Mouse (Mus musculus) thymus, postnatal 4 days (tissue): ENCODE results near the gene Tex14.
A peak's percentile ranks its signal among the peaks of the same experiment; 100 is the strongest.

ENCODE experiments used
- DNase-seq: peaks from one replicate; pipeline ENCODE4 v3.0.0; 2021

Tex14 gene

DNA sequence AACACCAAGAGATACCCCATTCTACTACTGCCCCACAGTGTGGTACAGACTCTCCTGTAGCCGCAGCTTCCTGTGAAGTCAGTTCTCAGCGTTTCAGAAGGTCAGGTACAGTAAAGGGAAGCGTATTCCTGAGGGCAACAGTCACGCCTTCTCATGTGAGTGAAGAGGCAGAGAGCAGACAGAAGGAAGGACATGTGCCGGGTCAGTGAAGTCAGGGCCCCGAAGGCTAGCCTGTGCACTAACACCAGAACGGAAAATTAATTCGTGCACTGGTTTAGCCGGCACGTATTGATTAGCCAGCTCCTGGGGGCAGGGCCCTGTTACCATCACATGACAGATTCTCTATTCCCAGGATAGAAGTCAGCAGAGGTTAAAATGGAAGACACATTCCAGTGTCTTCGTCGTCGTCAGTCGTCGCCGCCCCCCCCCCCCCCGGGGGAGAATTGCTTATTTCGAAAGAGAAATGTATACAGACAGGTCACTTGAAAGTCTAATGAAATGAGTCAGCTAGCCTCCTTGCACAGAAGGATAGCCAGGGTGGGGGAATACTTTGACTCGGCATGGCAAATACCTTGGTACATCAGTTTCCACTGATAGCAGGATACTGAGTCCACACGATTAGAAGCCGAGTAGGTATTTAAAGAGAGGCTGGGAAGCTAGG, 169.8 kb downstream of the Tex14 start:
- DNase-seq = no peak

DNA sequence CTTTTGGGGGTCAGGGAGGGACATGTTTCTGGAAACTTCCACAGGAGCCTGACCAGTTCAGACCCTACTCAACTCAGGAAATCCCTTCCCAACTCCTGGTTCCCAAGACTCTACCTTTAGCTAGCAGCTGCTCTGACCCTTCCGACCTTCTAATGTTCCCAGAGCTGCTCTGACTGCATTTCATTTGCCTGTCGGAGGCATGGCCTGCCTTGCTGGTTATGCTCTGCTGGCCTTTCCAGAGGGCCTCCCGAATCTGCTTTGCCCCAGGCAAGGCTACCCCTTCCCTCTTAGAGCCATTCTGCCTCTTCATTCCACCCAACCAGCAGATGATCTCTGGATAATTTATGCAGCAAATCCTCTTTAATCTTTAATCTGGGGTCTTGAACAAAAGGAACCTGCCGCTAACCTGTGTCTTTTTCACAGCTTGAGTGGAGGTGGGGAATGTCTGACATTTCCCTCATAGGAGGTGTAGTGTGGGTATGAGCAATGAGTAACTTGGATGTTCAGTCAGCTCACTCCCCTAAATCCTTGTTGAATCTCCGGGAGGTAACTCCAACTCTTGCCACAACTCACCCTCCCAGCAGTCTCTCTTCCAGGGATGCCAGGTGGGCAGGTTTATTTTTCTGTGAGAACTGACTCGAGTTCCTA, 172.9 kb downstream of the Tex14 start:
- no peak for DNase-seq

DNA sequence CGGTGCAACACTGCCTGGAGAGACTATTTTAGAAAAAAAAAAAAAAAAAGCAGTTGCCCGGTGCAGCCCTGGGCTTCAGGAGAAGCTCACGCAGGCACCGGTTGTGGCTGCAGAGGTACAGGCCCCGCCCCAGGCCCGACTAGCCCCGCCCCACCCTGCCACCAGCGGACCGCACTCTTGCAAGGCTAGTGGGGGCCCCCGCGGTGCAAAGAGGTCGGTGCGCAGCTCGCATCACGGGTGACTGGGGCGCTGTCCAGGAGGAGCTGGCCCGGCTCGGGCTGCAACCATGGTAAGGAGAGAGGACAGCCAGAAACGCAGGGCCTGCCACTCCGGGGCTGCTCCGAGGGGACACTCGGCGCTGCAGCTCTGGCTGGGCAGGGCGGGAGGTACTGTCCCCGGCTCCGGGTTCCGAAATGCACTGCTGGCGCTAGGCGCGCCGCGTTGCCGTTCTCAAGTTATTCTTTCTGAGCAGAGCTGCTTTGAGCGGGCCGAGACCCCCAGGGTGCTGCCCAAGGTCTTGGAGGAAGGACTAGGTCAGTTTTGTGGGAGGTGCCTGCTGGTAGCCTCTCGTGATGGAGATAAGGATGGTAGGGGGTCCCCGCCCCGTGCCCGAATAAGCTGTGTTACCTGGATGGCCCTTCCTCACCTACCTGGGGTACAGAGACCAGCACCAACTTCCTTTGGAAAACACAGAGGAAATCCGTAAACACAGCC, 173.5 kb downstream of the Tex14 start:
- peak; percentile 80 for DNase-seq

DNA sequence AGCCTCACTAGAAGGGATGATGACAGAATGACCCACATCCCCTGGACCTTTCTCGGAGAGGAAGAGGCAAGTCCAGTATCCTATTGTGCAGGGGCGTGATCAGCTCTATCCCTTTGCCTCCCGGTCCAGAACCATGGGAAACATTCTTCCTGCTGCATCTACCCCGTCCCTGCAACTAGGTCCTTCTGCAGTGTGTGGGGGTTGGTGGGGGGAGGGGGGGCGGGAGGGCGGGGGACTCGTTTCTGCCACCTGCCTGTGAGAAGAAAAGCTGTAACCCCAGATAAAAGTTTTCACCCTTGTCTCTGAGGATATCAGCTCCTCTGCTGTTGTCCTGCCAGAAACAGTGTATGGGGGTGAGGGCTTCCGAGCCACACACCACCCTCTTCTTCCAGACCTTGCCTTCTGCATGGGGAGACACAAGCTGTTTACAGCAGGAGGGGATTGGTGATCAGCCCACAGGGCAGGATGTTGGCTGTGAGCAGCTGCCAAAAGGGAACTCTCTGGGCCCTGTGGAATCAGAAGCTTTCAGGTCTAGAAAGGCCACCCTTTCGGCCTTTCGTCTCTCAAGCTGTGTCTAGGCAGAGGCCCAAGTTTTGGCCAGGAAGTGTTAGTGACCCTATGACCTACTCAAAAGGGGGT, 174.2 kb downstream of the Tex14 start:
- peak; percentile 30 for DNase-seq

DNA sequence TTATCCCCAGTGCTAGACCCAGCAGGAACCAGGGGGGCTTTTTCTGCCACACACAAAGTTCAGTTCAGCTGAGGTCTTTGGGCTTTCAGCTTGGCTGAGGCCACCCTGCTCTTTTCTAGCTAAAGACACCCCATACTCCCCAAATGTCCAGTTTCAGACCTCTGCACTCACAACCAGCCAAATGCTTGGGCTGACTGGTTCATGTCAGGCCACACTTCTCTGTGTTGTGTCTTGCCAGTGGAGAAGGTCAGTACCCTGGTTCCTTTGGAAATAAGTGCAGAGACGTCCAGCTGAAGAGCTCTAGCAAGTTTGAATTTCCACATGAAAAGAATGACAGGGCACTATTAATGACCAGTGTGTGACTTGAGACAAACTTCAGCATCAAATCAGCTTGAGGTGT, 174.8 kb downstream of the Tex14 start:
- no peak for DNase-seq

DNA sequence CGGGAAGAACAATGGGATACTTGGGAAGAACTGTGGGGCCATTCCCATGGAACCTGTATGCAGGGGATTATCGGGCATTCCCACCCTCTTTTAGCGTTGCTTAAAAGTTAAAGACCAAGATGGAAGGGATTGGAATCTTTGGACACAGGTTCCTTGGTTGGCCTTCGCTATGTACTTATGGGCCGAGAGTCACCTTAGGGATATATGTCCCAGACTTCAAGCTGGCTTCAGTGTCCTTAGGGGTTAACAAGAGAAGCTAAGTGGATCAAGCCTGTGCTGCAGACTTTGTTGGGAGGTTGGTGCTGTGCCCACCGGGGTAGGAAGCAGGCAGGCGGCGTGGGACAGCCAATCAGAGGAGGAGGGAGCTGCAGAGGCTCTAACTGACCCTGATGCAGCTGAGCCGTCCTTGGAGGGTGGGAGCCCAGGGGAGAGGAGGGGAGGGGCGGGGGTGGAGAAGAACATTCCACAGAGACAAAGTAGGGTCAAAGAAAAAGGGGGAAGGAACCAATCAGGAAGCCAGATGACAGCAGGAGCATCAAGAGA, 175.7 kb downstream of the Tex14 start:
- DNase-seq = no peak

DNA sequence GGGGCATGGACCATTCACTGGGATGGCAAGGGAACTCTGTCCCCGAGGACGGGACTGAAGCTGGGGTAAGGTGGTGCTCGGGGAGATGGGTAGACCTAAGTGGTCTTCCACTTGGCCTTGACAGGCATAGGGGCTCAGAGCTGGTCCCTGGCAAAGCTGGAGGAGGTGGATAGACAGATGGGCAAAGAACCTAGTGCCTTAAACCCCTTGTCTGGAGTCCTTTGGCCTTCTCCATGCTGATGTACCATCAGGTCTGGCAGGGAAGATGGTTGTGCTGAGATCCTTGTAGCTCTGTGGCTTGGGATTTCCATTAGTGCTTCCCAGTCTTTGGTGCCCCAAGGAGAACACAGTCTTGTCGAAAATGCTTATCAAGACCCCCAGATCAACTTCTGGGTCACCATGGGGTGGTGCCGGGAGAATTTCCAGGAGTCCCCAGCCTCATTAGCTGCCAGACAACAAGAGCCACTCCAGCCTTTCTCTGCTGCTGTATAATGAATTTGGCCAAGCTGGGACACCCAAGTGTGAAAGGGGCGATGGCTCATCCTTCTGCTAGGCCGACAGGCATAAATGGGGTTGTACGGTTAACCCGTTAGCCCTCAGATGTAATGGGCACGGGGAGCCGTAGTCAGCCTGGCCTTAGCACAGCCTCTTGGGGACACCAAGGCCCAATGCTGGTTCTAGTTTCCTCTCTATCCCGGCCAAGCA, 176.4 kb downstream of the Tex14 start:
- no peak for DNase-seq

DNA sequence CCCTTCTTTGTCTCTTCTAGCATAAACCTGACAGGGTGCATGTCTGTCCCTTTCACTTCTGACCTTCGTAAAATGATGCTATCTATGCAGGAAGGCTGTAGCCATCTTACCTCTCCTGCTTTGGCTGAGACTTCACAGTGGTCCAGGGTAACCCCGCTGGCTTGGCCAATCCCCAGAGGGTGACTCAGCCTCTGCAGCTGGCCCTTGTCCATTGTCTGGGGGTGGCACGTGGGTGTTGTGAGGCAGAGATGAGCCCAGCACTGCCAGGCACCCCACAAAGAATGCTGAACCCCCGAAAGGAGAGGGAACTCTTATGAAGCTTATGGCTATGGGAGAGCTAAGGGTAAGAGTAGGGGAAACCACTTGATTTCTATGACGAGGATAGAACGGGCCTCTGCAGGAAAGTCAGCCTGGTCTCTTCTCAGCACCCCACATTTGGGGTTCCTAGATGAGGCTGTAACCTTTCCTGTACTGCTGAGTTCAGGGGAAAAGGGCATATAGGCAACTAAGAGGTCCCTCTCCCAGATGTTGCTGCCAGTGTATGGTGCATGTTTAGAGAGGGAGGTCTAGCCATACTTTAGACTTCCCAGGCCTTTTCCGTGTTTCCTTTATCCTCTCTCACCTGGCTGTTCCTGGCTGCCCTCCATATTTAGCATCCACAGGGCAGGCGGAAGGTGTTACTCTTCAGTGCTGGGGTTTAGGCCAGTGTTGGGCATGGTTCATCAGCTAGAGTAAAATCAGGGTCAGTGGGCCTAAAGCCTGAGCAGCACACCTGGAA, 177.3 kb downstream of the Tex14 start:
- DNase-seq = no peak

DNA sequence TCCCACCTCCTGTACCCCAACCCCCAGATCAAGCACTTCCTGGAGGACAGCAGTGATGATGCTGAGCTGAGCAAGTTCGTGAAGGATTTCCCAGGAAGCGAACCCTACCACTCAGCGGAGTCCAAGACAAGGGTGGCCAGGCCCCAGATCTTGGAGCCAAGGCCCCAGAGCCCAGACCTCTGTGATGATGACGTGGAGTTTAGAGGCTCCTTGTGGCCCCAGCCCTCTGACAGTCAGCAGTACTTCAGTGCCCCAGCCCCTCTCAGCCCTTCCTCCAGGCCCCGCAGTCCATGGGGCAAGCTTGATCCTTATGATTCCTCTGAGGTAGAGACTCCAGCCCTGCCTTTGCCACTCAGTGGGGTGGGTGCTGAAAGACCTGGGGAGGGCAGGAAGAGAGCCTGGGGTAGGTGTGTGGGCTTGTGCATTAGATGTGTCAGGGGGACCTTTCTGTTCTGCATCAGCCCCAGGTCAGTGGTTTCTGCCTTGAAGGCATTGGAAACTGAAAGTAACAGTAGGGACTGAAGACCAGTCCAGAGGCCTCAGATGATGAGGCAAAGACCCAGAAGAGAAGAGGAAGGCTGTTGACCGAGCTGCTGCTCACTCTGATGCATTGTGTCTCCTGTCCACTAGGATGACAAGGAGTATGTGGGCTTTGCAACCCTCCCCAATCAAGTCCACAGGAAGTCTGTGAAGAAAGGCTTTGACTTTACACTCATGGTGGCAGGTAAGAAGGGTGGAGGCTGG, 178.6 kb downstream of the Tex14 start:
- DNase-seq = no peak

DNA sequence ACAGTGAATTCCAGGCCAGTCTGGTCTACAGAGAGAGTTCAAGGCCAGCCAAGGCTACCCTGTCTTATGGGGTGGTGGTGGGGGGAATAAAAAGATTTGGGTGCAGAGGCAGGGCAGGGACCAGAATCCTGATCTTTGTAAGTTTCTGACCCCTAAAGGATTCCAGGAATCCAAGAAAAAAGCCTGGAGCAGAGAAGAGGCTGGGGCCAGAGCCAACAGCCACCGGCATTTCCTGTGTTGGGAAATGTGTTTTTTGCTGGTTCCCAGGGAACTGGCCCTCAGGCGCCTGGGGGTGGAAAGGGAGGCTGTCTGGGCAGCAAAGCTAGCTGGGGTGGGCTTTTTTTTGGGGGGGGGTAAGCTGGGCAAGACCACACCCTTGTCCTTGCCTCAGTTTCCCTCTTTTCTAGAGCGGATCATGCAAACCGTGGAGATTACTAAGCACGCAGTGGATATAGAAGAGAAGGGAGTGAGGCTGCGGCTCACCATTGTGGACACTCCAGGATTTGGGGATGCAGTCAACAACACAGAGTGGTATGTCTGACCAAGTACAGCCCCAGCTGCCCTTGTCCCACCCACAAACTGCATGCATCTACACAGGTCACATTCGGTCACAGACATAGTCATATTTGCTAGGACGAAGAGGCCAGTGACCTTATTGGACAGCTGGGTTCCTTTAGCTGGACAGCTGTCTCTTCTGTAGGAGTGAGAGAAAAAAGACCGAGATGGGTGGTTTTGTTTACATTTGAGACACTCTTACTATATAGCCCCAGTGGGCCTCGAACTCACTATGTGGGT, 180.0 kb downstream of the Tex14 start:
- DNase-seq = no peak

DNA sequence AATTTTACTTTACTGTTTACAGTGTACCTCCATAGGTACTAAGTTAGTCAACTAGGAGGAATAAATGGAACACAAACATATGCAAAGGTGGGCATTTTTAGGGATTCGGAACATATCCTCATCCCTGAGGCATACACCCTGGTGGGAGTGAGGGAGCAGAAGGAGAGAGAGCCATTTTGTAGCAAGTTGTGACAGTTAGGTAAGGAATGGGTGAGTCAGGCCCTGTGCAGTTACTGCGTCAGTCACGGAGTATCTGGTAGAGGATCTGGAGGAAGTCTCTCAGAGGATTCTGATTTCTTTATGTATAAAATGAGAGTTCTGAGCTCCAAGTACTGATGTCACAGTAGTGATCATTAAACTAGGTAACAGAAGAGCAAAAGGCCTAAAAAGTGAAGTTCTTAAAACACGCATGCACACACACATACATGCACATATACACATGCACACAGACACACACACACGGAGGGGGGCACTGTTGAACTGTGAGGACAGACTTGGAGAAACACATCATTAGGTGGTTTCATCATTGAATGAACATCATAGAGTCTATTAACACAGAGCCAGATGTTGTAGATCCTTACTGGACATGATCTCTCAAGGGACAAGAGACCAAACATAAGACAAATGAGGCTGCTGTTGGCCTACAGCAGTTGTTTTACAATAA, 182.5 kb downstream of the Tex14 start:
- no peak for DNase-seq

DNA sequence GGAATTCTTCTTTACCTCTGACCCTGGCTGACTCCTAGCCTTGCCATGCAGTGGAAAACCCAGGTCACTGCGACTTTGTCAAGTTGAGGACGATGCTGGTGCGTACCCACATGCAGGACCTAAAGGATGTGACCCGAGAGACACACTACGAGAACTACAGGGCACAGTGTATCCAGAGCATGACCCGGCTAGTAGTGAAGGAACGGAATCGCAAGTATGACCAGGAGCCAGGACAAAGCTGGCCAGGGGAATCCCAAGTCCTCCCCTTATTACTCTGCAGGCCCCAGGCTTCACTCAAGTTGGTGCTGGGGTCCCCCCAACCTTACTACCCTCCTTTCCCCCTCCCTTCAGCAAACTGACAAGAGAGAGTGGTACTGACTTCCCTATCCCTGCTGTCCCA, 184.7 kb downstream of the Tex14 start:
- no peak for DNase-seq

DNA sequence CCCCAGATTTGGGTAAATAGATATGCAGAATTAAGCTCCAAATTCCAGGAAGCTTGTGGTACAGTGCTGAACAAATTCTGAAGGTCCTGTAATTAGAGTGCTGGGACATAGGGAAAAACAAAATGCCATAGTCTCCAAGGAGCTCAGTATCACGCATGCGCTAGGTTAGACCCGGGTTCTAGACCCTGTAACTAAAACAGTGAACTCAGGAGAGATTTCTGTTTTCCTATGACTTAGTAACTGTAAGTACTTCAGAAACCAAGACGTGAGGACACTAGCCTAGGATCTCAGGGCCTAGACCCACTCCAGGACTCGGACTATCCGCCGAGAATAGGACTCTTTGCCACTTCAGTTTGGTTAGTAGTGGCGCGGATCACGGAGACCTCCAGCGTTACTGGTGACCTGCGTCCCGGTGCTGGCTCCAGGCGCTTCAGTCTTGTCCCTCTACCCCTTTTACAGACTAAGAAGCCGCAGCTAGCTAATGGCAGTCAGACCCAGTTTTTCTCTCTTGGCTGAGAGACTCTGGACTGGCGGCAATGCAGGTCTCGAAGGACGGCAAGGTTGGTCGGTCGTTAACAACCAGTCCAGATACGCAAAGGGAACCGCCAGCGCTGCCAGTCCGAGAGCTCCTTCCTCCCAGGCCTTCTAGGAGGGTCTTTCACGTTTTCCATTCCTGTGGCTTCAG, 186.1 kb downstream of the Tex14 start:
- peak; percentile 50 for DNase-seq

DNA sequence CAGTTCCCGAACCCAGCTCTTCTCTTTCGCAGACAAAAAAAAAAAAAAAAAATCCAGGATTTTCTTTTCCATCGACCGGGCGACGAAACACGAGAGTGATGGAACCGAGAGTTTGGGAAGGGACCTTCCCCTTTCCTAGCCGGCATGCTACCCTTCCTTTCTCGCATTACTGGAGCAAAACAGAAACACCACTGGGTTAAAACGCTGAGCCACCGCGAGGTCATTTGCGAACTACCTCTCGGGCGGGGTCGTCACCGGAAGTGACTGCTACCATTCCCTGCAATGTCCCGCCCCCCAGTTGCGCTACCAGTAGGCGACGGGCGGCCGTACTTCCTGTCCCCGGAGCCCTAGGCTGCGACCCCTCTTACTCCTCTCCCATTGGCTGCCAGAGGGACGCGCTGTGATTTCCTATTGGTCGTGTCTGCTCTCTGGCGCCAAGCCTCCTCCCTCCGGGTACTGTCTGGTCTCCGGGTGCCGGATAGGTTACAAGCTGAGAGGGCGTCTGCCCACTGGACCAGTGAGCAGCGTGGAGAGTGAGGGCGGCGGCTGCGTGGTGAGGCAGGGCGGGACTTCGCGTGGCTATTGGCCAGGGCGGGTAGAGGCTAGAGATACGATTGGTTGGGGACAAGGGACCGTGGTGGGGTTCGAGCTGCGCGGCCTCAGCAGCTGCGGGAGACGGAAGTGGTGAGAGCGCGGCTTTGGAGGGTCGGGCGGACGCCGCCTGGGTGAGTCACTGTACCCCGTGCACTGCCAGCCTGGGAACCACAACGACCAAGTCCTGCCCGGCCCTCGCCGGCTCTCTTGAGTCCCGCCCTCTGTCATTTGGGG, 186.9 kb downstream of the Tex14 start, which contains the start of gene Mtmr4:
TSS of gene Mtmr4 (plus strand) at position 637 of the 828 bp plus-strand sequence.
- DNase-seq = peak; percentile 97

DNA sequence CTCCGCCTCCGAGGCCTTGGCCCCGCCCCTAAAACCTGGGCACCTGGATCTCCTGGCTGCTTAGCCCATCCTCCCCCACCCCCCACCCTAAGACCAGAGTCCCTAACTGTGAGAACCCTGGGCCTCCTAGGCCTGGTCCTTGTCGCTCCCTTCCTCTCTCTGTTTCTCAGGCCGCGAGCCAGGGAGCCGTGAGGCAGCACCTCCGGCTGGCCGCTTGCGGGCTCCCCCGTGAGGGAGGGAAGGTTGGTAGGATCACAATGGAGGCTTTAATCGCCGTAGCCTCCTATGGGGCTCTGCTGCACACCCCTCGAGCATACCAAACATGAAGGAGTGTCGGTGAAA, 187.5 kb downstream of the Tex14 start:
- no peak for DNase-seq

DNA sequence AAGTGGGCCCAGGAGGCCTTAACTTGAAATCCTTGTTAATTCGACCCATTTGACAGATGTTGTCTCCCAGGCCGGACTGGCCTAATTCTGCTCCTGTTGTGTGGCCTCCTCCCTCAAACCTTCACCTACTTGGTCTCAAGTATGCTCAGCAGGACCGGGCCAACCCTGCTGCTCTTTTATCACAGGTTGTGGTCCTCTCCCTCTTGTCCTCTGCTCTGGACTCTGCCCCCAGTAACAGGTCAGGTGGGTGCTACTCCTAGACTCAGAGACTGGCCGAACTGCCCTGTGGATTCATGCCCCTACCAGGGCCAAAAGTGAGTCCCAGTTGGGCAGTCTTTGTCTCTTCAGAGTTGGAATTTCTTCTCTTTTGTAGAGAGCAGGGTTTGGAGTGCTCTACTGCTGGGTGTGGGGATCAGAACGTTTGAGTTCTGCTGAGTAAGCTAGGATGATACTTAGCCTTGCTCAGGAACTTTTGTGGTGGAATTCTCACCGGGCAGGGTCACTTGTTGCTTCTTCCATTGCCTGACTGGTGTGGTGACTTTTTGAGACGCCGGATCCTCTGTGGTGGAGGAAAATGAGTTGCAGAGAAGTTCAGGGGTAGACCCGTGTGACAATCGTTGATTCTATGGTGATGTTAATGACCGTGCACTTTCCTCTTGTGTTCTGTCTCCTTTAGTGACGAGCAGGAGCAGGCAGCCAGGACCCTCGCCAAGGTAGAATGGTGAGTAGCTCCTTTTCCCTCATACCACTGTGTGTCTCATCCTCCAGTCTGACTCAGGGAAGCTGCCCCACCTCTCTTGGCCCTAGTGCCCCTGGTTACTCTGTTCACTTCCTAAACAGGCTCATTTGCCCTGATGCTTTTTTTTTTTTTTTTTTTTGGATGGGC, 188.1 kb downstream of the Tex14 start:
- no peak for DNase-seq

DNA sequence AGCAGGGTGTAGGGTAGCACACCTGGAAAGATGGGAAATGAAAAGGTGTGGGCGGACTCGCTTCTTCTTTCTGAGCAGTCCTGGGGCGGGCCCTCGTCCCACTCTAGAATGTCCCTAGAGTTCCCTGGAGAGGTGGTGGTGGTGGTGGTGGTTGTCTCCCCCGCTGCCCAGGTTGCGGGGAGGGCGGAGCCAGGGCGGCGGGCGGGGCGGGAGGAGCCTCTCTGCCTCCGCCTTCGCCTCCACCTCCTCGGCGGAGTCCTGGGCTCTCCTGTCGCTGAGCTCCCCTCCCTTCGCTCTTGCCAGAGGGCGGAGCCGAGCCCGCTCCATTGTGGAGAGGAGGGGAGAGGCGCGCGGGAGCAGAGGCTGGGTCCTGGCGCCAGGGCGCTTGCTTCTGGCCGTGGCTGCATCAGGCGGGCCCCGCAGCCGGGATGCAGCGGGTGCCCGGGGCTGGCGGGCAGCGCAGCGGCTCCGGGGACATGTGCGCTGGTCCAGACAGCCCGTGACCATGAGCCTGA, 190.5 kb downstream of the Tex14 start:
- peak; percentile 80 for DNase-seq
